Mouse (Mus musculus): ENCODE results near the gene Serac1. TPM values are rescaled to one million over a fixed set of nuclear protein-coding genes. Genes with fewer than 3 reads are reported as not detected.

The Serac1 gene
- polyA plus RNA-seq (2015; fragmentation: Nextera tagmentation; extraction: Ambion mirVana), result 6.8 and 7.7 TPM in 2 replicates

GRCm38 (mm10) chr17:6079287-6080122 lies at the start of gene Serac1, which contains the start of gene Gtf2h5:
TSS of gene Serac1 (minus strand) at chr17:6079741.
TSS of gene Gtf2h5 (plus strand) at chr17:6079786.
- H3K4me3 ChIP-seq, result peak within 1 kb of the TSS; percentile 76
- peaks cover 23% of the 10 kb centered on the region for H3K36me3 ChIP-seq
- no peaks in the 10 kb centered on the region for H3K27me3 ChIP-seq
- H3K27ac ChIP-seq, result peak within 1 kb of the TSS; percentile 85
- peak; percentile 98 for ATAC-seq (ENCODE audit: low FRiP score, low read depth)
- H3K4me1 ChIP-seq, result peaks cover 16% of the 10 kb centered on the region
- under 1% methylated on average over 64 of the region's 70 CpGs for WGBS
- H3K9ac ChIP-seq, result peak within 1 kb of the TSS; percentile 90
- H3K9me3 ChIP-seq, result no peaks in the 10 kb centered on the region
- H3K4me2 ChIP-seq (replicated peaks), result peak within 1 kb of the TSS; percentile 82

GRCm38 (mm10) chr17:6128039-6128438 lies 48.5 kb upstream of the Serac1 start:
- Histone ChIP-seq H3K4me3 (no peak overlapping the region), H3K27ac (no peak overlapping the region), H3K9ac (no peak overlapping the region), H3K27me3 (no peaks in the 10 kb centered on the region), H3K4me2 (replicated peaks) (no peak overlapping the region), H3K4me1 (no peaks in the 10 kb centered on the region), H3K36me3 (peaks cover 27% of the 10 kb centered on the region), H3K9me3 (no peaks in the 10 kb centered on the region)
- 47% methylated on average over 3 of the region's 3 CpGs for WGBS
- ATAC-seq (ENCODE audit: low FRiP score, low read depth), result no peak

DNA sequence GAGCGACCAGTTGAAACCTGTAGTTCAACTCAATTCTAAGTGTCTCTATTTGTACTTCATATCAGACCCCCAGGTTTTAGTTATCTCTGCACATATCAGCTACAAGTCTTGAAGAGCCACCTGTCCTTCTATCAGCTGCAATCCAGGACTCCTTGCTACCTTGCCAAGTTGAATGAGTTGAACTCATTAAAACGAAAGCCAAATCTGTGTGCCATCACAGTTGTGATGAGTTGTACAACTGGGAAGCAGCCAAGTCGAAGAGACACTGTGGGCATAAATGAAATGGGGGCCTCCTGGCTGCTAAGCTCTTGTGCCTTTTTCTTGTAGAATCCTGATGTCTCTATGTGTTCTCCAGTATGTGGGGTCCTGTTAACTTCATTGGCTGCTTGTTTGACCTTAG lies 45.9 kb upstream of the Serac1 start:
- Histone ChIP-seq H3K27ac (no peak overlapping the region), H3K36me3 (peaks cover 37% of the 10 kb centered on the region), H3K9ac (no peak overlapping the region), H3K4me2 (replicated peaks) (no peak overlapping the region), H3K9me3 (no peaks in the 10 kb centered on the region), H3K27me3 (no peaks in the 10 kb centered on the region), H3K4me1 (no peaks in the 10 kb centered on the region), H3K4me3 (no peak overlapping the region)
- 91% methylated on average over 3 of the region's 3 CpGs for WGBS
- no peak for ATAC-seq (ENCODE audit: low FRiP score, low read depth)

DNA sequence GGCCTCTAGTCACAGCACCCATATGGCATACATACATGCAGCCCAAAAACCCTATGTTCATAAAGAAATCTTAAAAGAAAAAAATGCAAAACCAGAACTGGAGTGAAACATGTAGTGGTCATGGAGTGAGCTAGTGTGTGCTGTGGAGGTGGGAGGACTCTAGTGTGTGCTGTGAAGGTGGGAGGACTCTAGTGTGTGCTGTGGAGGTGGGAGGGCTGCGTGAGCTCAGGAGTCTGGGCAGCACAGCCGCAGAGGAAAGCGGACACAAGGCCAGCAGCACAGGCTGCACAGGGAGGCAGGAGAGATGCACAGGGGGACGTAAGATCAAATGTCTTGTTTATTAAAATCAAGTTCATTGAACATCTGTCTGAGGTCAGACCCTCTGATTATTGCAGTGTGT lies 44.2 kb upstream of the Serac1 start:
- Histone ChIP-seq H3K9me3 (no peaks in the 10 kb centered on the region), H3K4me1 (0 out of 2 replicates have a peak, but pooled peaks cover 3% of the 10 kb centered on the region), H3K4me2 (replicated peaks) (no peak overlapping the region), H3K27me3 (no peaks in the 10 kb centered on the region), H3K27ac (no peak overlapping the region), H3K9ac (no peak overlapping the region), H3K36me3 (peaks cover 42% of the 10 kb centered on the region), H3K4me3 (no peak overlapping the region)
- ATAC-seq (ENCODE audit: low FRiP score, low read depth), result no peak
- whole genome bisulfite sequencing, result 88% methylated on average over 4 of the region's 4 CpGs

DNA sequence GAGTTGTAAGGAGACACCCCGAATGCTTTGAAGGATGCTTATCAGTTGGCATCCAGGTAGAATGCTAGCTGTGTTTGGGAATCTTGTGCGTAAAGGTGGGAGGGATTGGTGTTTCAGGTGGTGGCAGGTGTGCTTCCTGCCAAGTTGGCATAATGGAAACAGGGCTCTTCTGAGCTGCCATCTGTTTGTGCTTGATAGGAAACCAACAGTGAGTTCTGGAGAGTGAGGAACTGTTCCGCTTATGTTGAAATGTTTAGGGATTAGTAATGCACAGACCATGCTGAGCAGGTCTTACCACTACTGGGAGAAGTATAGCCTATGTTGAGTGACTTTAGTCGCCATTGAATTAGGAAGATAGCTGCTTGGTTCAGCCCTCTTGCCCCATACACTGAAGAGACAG lies 39.3 kb upstream of the Serac1 start:
- no peak for ATAC-seq (ENCODE audit: low FRiP score, low read depth)
- H3K36me3 ChIP-seq, result peaks cover 47% of the 10 kb centered on the region
- WGBS, result 90% methylated on average over 4 of the region's 4 CpGs

GRCm38 (mm10) chr17:6117917-6118316 lies 38.4 kb upstream of the Serac1 start:
- ATAC-seq (ENCODE audit: low FRiP score, low read depth), result no peak
- H3K4me2 ChIP-seq (replicated peaks), result no peak overlapping the region
- H3K4me3 ChIP-seq, result no peak overlapping the region
- no peaks in the 10 kb centered on the region for H3K9me3 ChIP-seq
- 0 out of 2 replicates have a peak overlapping the region, but pooled peaks have one; percentile 28 for H3K27ac ChIP-seq
- H3K9ac ChIP-seq, result no peak overlapping the region
- peaks cover 43% of the 10 kb centered on the region for H3K36me3 ChIP-seq
- H3K27me3 ChIP-seq, result no peaks in the 10 kb centered on the region
- WGBS, result 30% methylated on average over 3 of the region's 3 CpGs
- peaks cover 13% of the 10 kb centered on the region for H3K4me1 ChIP-seq

More for the DNA sequence above, 39.3 kb upstream of the Serac1 start:
- H3K9me3 ChIP-seq, result no peaks in the 10 kb centered on the region
- no peak overlapping the region for H3K9ac ChIP-seq
- H3K4me1 ChIP-seq, result peaks cover 13% of the 10 kb centered on the region
- no peak overlapping the region for H3K27ac ChIP-seq
- no peaks in the 10 kb centered on the region for H3K27me3 ChIP-seq
- H3K4me2 ChIP-seq (replicated peaks), result no peak overlapping the region
- no peak overlapping the region for H3K4me3 ChIP-seq

- peaks cover 13% of the 10 kb centered on the region for H3K4me1 ChIP-seq
- peaks cover 37% of the 10 kb centered on the region for H3K36me3 ChIP-seq
- 70% methylated on average over 4 of the region's 4 CpGs for WGBS
- H3K27ac ChIP-seq, result no peak overlapping the region
- ATAC-seq (ENCODE audit: low FRiP score, low read depth), result no peak
- H3K9me3 ChIP-seq, result no peaks in the 10 kb centered on the region
- H3K27me3 ChIP-seq, result no peaks in the 10 kb centered on the region
- H3K4me2 ChIP-seq (replicated peaks), result no peak overlapping the region
- no peak overlapping the region for H3K9ac ChIP-seq
- no peak overlapping the region for H3K4me3 ChIP-seq
Observed at GRCm38 (mm10) chr17:6117148-6117725, 37.7 kb upstream of the Serac1 start.

DNA sequence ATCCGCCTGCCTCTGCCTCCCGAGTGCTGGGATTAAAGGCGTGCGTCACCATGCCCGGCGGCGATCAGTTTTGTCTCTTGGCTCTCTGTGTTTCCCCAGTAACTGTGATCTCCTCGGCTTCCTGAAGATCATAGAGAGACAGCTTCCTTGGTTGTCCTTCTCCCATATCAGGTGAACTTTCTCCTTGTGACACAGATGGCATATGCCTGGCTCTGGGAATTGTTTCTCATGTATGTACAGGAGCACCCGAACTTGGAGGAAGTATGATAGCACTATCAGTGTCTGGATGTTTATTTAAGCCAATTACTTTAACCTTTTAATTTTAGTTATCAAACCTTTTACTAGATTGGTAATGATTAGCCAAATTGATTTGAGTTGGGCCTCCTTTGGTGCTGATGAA lies 35.5 kb upstream of the Serac1 start:
- no peak overlapping the region for H3K4me2 ChIP-seq (replicated peaks)
- H3K9ac ChIP-seq, result no peak overlapping the region
- no peak overlapping the region for H3K4me3 ChIP-seq
- H3K36me3 ChIP-seq, result peaks cover 40% of the 10 kb centered on the region
- peaks cover 13% of the 10 kb centered on the region for H3K4me1 ChIP-seq
- H3K27me3 ChIP-seq, result no peaks in the 10 kb centered on the region
- ATAC-seq (ENCODE audit: low FRiP score, low read depth), result no peak
- H3K9me3 ChIP-seq, result no peaks in the 10 kb centered on the region
- H3K27ac ChIP-seq, result no peak overlapping the region
- 94% methylated on average over 9 of the region's 9 CpGs for WGBS

- 82% methylated on average over 6 of the region's 6 CpGs for WGBS
- Histone ChIP-seq H3K4me2 (replicated peaks) (no peak overlapping the region), H3K9me3 (no peaks in the 10 kb centered on the region), H3K4me1 (peaks cover 19% of the 10 kb centered on the region), H3K9ac (no peak overlapping the region), H3K27me3 (no peaks in the 10 kb centered on the region), H3K4me3 (no peak overlapping the region), H3K36me3 (peaks cover 43% of the 10 kb centered on the region), H3K27ac (no peak overlapping the region)
- no peak for ATAC-seq (ENCODE audit: low FRiP score, low read depth)
Observed at GRCm38 (mm10) chr17:6113653-6114052, 34.1 kb upstream of the Serac1 start.

GRCm38 (mm10) chr17:6110956-6111355 lies 31.4 kb upstream of the Serac1 start:
- Histone ChIP-seq H3K27me3 (no peaks in the 10 kb centered on the region), H3K4me3 (no peak overlapping the region), H3K9ac (no peak overlapping the region), H3K36me3 (peaks cover 38% of the 10 kb centered on the region), H3K4me1 (peaks cover 22% of the 10 kb centered on the region), H3K9me3 (no peaks in the 10 kb centered on the region), H3K27ac (no peak overlapping the region), H3K4me2 (replicated peaks) (no peak overlapping the region)
- ATAC-seq (ENCODE audit: low FRiP score, low read depth), result no peak
- 81% methylated on average over 3 of the region's 3 CpGs for WGBS

GRCm38 (mm10) chr17:6108175-6108574 lies 28.6 kb upstream of the Serac1 start:
- no peaks in the 10 kb centered on the region for H3K9me3 ChIP-seq
- 54% methylated on average over 7 of the region's 7 CpGs for WGBS
- peaks cover 18% of the 10 kb centered on the region for H3K36me3 ChIP-seq
- peak overlapping the region; percentile 88 for H3K4me2 ChIP-seq (replicated peaks)
- peak overlapping the region; percentile 86 for H3K4me3 ChIP-seq
- peak overlapping the region; percentile 96 for H3K9ac ChIP-seq
- peaks cover 6% of the 10 kb centered on the region; the same call in 1 of the 2 replicates for H3K27me3 ChIP-seq
- H3K4me1 ChIP-seq, result peaks cover 22% of the 10 kb centered on the region
- no peak for ATAC-seq (ENCODE audit: low FRiP score, low read depth)
- no peak overlapping the region for H3K27ac ChIP-seq

- H3K4me1 ChIP-seq, result peaks cover 22% of the 10 kb centered on the region
- peak overlapping the region; percentile 86 for H3K4me3 ChIP-seq
- ATAC-seq (ENCODE audit: low FRiP score, low read depth), result peak; percentile 73
- WGBS, result under 1% methylated on average over 44 of the region's 50 CpGs
- H3K9ac ChIP-seq, result peak overlapping the region; percentile 96
- H3K36me3 ChIP-seq, result peaks cover 18% of the 10 kb centered on the region
- peak overlapping the region; percentile 96 for H3K27ac ChIP-seq
- no peaks in the 10 kb centered on the region for H3K9me3 ChIP-seq
- peaks cover 6% of the 10 kb centered on the region; the same call in 1 of the 2 replicates for H3K27me3 ChIP-seq
- H3K4me2 ChIP-seq (replicated peaks), result peak overlapping the region; percentile 88
Observed at GRCm38 (mm10) chr17:6107015-6107601, 27.6 kb upstream of the Serac1 start.
